Mouse (Mus musculus): ENCODE results near the gene Rpl15. TPM values are rescaled to one million over a fixed set of nuclear protein-coding genes. Genes with fewer than 3 reads are reported as not detected.

Gene Rpl15
- polyA plus RNA-seq, 1 experiment from 2014 or later = 389 TPM

Other genes starting within 250 kb of the Rpl15 start
- 5.4 and 5.6 TPM in 2 replicates for gene Nr1d2, start 32.3 kb downstream of the Rpl15 start, polyA plus RNA-seq (2015; fragmentation: Nextera tagmentation; extraction: Ambion mirVana)
- gene Nkiras1, start 255 bp downstream of the Rpl15 start, polyA plus RNA-seq (2015; fragmentation: Nextera tagmentation; extraction: Ambion mirVana) = 23.4 and 24.6 TPM in 2 replicates
- gene Ube2e1, start 60.5 kb upstream of the Rpl15 start, polyA plus RNA-seq (2015; fragmentation: Nextera tagmentation; extraction: Ambion mirVana) = 159 and 163 TPM in 2 replicates